Mouse (Mus musculus): ENCODE data around the gene Btbd9. TPM values are rescaled to one million over a fixed set of nuclear protein-coding genes. Genes with fewer than 3 reads are reported as not detected.

The Btbd9 gene
- polyA plus RNA-seq, 1 experiment from 2014 or later, result 52.5 TPM

DNA sequence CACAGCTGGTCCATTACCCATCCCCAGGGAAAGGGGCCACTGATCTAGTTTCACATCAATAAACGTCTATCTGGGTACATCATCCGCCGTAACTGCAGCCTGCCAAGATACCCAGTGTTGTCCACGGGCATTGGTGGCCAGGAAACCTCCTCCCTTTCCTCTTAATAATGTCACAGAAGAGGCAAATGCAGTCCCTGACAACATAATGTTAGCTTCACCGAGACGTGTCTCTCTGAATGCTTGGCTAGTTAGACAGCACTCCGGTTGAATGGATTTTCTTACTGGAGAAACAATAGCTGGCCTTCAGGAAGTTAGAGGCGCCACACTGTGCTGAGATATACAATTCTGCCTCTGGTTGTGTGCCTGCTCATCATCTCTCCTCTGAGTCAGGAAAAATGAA is 280.2 kb downstream of the Btbd9 start:
- Histone ChIP-seq H3K4me1 (ENCODE audit: control insufficient read depth, insufficient read depth, low read length) (peaks cover 21% of the 10 kb centered on the region), H3K4me2 (replicated peaks; ENCODE audit: low read depth, low read length) (no peak overlapping the region), H3K27ac (ENCODE audit: low read depth, low read length) (no peak overlapping the region), H3K4me3 (ENCODE audit: low read length) (no peak overlapping the region), H3K27me3 (ENCODE audit: control insufficient read depth, insufficient read depth, low read length) (no peaks in the 10 kb centered on the region), H3K9ac (ENCODE audit: low read depth, low read length) (no peak overlapping the region), H3K36me3 (ENCODE audit: control insufficient read depth, insufficient read depth, low read length) (no peaks in the 10 kb centered on the region), H3K9me3 (ENCODE audit: control insufficient read depth, low read length) (no peaks in the 10 kb centered on the region)
- ATAC-seq (ENCODE audit: low FRiP score, low TSS enrichment), result no peak
- WGBS, result 39% methylated on average over 8 of the region's 8 CpGs

DNA sequence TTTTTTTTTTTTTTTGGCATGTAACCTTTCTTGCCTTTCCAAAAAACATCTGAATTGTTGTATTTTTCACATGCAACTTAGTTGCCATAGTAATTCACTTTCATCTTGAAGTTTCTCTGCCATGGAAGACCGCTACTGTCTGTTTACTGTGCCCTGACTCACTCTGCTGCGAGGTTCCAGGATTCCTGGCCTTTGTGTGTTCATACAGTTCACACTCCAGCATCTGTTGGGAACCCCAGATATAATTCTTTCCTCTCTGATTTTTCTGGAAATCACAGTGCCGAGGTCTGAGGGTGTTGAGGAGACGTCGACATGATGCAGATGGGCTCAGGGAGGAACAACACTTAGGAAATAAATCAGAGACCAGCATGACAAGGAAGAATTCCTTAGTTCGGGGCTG is 283.6 kb downstream of the Btbd9 start:
- no peak for ATAC-seq (ENCODE audit: low FRiP score, low TSS enrichment)

DNA sequence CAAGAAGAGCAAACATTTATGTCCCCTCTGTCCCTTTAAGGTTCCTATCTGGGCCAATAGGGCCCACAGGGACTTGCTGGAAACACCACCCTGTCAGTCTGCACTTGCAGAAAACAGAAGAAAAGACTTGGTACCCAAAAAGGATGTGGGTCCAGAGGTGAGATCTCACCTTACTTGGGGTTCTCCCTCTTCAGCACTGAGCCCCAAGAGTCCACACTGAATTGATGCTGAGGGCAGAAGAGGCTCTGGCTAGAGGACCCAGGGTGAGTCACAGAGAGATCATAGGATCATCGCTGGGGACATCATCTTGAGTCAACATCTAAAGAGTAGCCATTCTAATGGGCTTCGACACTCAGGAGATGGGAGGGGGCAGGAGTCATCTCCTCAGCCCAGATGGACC is 290.6 kb downstream of the Btbd9 start:
- Histone ChIP-seq H3K4me2 (replicated peaks; ENCODE audit: low read depth, low read length) (no peak overlapping the region), H3K27me3 (ENCODE audit: control insufficient read depth, insufficient read depth, low read length) (no peaks in the 10 kb centered on the region), H3K27ac (ENCODE audit: low read depth, low read length) (no peak overlapping the region), H3K36me3 (ENCODE audit: control insufficient read depth, insufficient read depth, low read length) (no peaks in the 10 kb centered on the region), H3K9ac (ENCODE audit: low read depth, low read length) (no peak overlapping the region), H3K4me1 (ENCODE audit: control insufficient read depth, insufficient read depth, low read length) (peaks cover 4% of the 10 kb centered on the region; the same call in 1 of the 2 replicates), H3K9me3 (ENCODE audit: control insufficient read depth, low read length) (no peaks in the 10 kb centered on the region), H3K4me3 (ENCODE audit: low read length) (no peak overlapping the region)
- ATAC-seq (ENCODE audit: low FRiP score, low TSS enrichment), result no peak
- 98% methylated on average over 2 of the region's 2 CpGs for WGBS

More for the DNA sequence above, 283.6 kb downstream of the Btbd9 start:
- Histone ChIP-seq H3K27me3 (ENCODE audit: control insufficient read depth, insufficient read depth, low read length) (no peaks in the 10 kb centered on the region), H3K4me2 (replicated peaks; ENCODE audit: low read depth, low read length) (no peak overlapping the region), H3K36me3 (ENCODE audit: control insufficient read depth, insufficient read depth, low read length) (no peaks in the 10 kb centered on the region), H3K4me1 (ENCODE audit: control insufficient read depth, insufficient read depth, low read length) (peaks cover 26% of the 10 kb centered on the region), H3K9me3 (ENCODE audit: control insufficient read depth, low read length) (no peaks in the 10 kb centered on the region), H3K27ac (ENCODE audit: low read depth, low read length) (no peak overlapping the region), H3K4me3 (ENCODE audit: low read length) (no peak overlapping the region), H3K9ac (ENCODE audit: low read depth, low read length) (no peak overlapping the region)
- WGBS, result 33% methylated on average over 6 of the region's 6 CpGs

DNA sequence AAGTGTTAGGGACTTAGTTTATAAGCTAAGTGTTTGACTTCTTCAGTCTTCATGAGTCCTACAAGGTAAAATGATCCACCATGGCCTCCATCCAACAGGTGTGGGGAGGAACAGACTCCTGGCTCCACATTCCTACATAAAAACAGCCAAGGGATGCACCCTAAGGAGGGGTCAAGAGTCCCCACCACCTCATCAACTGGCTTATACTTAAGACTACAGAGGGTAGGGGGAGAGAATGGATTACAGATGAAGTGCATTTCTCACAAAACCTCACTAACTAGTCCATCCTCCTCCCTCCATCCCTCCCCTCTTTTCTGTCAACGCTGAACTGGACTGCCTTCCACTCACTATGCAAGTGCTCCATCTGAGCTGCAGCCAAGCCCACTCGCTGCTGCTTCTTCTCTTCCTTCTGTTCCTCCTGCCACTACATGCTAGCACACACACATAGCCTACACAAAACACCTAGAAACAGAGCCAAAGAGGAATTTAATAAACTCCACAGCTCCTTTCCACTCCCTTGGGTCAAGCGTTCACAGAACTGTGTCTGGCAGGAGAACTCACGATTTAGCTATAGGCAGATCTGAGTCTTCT is 292.7 kb downstream of the Btbd9 start:
- no peak for ATAC-seq (ENCODE audit: low FRiP score, low TSS enrichment)
- Histone ChIP-seq H3K27me3 (ENCODE audit: control insufficient read depth, insufficient read depth, low read length) (no peaks in the 10 kb centered on the region), H3K36me3 (ENCODE audit: control insufficient read depth, insufficient read depth, low read length) (no peaks in the 10 kb centered on the region), H3K4me2 (replicated peaks; ENCODE audit: low read depth, low read length) (no peak overlapping the region), H3K27ac (ENCODE audit: low read depth, low read length) (no peak overlapping the region), H3K4me3 (ENCODE audit: low read length) (no peak overlapping the region), H3K9ac (ENCODE audit: low read depth, low read length) (no peak overlapping the region), H3K4me1 (ENCODE audit: control insufficient read depth, insufficient read depth, low read length) (0 out of 2 replicates have a peak, but pooled peaks cover 4% of the 10 kb centered on the region), H3K9me3 (ENCODE audit: control insufficient read depth, low read length) (no peaks in the 10 kb centered on the region)
- 84% methylated on average over 4 of the region's 4 CpGs for WGBS

DNA sequence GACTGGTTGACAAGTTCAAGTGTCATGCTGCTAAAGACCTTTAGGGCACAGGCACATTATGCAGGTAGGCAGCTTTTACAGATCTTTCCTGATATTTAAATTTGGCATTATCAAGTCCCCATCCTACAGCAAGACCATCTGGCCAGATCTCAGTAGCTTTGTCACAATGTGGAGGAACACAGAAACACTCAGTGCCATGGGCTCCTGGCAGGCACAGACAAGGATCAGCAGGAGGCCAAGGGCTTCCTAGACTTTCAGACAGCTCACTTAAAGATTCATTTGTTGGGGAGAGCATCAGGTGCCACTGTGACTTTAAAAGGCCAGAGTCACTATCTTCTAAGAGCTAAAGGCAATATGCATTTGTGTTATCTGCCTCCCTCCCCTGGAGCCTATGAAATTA is 293.3 kb downstream of the Btbd9 start:
- Histone ChIP-seq H3K4me1 (ENCODE audit: control insufficient read depth, insufficient read depth, low read length) (0 out of 2 replicates have a peak, but pooled peaks cover 4% of the 10 kb centered on the region), H3K4me2 (replicated peaks; ENCODE audit: low read depth, low read length) (no peak overlapping the region), H3K27ac (ENCODE audit: low read depth, low read length) (no peak overlapping the region), H3K9me3 (ENCODE audit: control insufficient read depth, low read length) (no peaks in the 10 kb centered on the region), H3K27me3 (ENCODE audit: control insufficient read depth, insufficient read depth, low read length) (no peaks in the 10 kb centered on the region), H3K36me3 (ENCODE audit: control insufficient read depth, insufficient read depth, low read length) (no peaks in the 10 kb centered on the region), H3K4me3 (ENCODE audit: low read length) (no peak overlapping the region), H3K9ac (ENCODE audit: low read depth, low read length) (no peak overlapping the region)
- no peak for ATAC-seq (ENCODE audit: low FRiP score, low TSS enrichment)

DNA sequence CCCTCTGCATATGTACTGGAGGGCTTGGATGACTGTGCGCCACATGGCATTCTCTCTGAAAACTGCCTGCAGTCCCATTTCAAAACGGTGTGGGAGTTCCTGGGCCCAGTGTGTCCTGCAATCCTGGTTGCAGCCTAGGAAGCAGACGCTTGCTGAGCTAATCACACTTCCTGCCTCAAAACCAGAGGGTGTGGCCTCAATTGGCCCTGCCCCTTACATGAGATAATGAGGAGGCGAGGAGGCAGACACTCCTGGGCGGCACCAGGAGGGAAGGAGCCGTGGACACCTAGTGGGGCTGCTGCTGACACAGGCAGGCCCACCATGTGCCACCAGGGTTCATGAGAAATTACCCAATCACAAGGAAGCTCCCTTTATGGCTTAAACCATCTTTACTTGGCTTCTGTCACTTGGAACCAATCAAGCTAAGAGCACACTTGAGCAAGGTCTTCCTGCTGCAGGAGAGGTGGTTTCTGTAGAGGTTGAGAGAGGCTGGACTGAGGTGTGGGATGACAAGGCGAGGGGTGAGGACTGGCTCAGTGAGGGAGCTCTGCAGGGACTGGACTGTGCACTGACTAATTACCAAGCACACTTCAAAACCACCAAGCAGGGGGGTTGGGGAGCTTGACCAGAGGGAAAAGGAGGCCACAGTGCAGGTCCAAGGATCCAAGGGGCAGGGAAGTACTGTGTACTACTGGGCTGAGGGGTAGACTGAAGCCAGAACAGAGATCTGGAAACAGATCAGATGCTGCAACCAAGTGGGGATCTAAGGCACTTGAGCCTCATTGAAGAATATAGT is 295.8 kb downstream of the Btbd9 start:
- no peaks in the 10 kb centered on the region for H3K9me3 ChIP-seq (ENCODE audit: control insufficient read depth, low read length)
- no peak overlapping the region for H3K4me2 ChIP-seq (replicated peaks; ENCODE audit: low read depth, low read length)
- no peak overlapping the region for H3K27ac ChIP-seq (ENCODE audit: low read depth, low read length)
- H3K4me3 ChIP-seq (ENCODE audit: low read length), result no peak overlapping the region
- ATAC-seq (ENCODE audit: low FRiP score, low TSS enrichment), result no peak
- H3K36me3 ChIP-seq (ENCODE audit: control insufficient read depth, insufficient read depth, low read length), result no peaks in the 10 kb centered on the region
- no peaks in the 10 kb centered on the region for H3K27me3 ChIP-seq (ENCODE audit: control insufficient read depth, insufficient read depth, low read length)
- 73% methylated on average over 7 of the region's 7 CpGs for WGBS
- no peaks in the 10 kb centered on the region for H3K4me1 ChIP-seq (ENCODE audit: control insufficient read depth, insufficient read depth, low read length)
- no peak overlapping the region for H3K9ac ChIP-seq (ENCODE audit: low read depth, low read length)

DNA sequence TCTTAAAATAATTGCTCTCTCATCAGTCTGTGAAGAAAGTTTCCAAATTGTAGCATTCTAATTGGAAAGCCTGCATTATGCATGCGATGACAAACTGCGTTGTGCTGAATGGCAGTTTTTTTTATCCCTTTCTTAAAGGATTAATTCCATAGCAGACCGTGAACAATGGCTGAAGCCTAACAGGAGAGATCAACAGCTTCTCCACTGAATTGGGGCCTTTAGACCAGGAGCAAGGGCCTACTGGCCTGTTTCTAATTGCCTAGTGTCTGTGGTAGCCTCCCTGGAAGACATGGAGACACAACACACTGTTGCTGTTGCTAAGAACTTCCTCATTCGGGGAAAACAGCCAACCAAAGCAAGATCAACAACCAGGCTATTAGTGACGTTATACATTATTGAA is 296.6 kb downstream of the Btbd9 start:
- Histone ChIP-seq H3K27ac (ENCODE audit: low read depth, low read length) (no peak overlapping the region), H3K4me3 (ENCODE audit: low read length) (no peak overlapping the region), H3K9me3 (ENCODE audit: control insufficient read depth, low read length) (no peaks in the 10 kb centered on the region), H3K4me2 (replicated peaks; ENCODE audit: low read depth, low read length) (no peak overlapping the region), H3K9ac (ENCODE audit: low read depth, low read length) (no peak overlapping the region), H3K4me1 (ENCODE audit: control insufficient read depth, insufficient read depth, low read length) (no peaks in the 10 kb centered on the region), H3K27me3 (ENCODE audit: control insufficient read depth, insufficient read depth, low read length) (no peaks in the 10 kb centered on the region), H3K36me3 (ENCODE audit: control insufficient read depth, insufficient read depth, low read length) (no peaks in the 10 kb centered on the region)
- no peak for ATAC-seq (ENCODE audit: low FRiP score, low TSS enrichment)
- WGBS, result 80% methylated on average over 5 of the region's 5 CpGs

DNA sequence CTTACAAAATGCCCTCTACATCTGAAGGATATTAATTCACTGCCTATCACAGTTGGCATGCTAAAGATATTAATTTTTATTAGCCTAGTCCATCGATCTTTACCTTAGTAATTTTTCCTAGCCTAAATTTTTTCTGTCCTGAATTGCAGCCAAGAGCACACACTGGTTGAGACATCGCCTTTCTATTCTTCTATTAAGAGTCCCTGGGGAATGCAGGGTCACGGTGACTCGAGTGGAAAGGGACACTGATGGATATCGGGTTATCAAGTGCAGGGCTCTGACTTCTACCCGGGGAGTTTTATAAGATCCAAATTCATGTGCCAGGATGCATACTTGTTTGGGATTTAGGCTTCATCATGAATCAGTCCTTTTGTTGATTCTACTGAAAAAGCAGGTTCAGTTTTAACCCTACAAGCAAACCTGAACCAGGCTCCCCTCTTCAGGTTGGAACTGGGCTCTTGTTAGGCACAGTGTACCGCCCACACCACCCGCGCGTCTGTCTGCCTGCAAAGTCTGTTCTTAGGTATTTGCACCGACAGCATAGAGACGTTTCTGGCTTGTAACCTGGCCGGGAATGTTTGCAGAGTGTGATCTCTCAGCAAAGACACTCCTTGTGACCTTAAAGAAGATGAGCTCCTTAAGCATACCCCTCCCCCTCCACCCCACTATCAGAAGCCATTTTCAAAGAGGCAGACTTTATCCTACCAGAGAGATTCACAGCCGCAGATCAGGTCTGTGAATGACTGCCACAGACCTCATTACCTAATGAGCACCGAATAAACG is 297.5 kb downstream of the Btbd9 start:
- Histone ChIP-seq H3K9ac (ENCODE audit: low read depth, low read length) (no peak overlapping the region), H3K27ac (ENCODE audit: low read depth, low read length) (no peak overlapping the region), H3K4me2 (replicated peaks; ENCODE audit: low read depth, low read length) (no peak overlapping the region), H3K27me3 (ENCODE audit: control insufficient read depth, insufficient read depth, low read length) (no peaks in the 10 kb centered on the region), H3K4me1 (ENCODE audit: control insufficient read depth, insufficient read depth, low read length) (no peaks in the 10 kb centered on the region), H3K4me3 (ENCODE audit: low read length) (no peak overlapping the region), H3K9me3 (ENCODE audit: control insufficient read depth, low read length) (no peaks in the 10 kb centered on the region), H3K36me3 (ENCODE audit: control insufficient read depth, insufficient read depth, low read length) (no peaks in the 10 kb centered on the region)
- no peak for ATAC-seq (ENCODE audit: low FRiP score, low TSS enrichment)
- WGBS, result 30% methylated on average over 16 of the region's 16 CpGs

DNA sequence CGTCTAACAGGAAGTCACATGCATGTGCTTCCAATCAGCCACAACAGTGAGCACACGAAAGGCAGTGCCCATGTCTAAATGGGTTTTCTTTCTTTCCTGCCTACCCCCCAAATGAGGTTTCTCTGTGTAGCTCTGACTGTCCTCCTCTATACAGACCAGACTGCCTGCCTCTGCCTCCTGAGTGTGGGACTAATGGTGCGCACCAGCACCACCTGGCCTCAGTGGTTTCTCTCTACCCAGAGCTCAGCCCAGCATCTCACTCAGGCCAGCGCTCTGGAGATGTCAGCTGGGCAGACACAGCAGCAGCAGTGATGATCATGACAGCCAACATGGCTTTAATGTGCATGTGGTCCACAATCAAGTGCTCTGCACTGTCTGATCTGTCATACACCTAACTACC is 299.8 kb downstream of the Btbd9 start:
- no peaks in the 10 kb centered on the region for H3K36me3 ChIP-seq (ENCODE audit: control insufficient read depth, insufficient read depth, low read length)
- H3K27me3 ChIP-seq (ENCODE audit: control insufficient read depth, insufficient read depth, low read length), result no peaks in the 10 kb centered on the region
- H3K4me3 ChIP-seq (ENCODE audit: low read length), result no peak overlapping the region
- no peaks in the 10 kb centered on the region for H3K4me1 ChIP-seq (ENCODE audit: control insufficient read depth, insufficient read depth, low read length)
- H3K9me3 ChIP-seq (ENCODE audit: control insufficient read depth, low read length), result no peaks in the 10 kb centered on the region
- H3K27ac ChIP-seq (ENCODE audit: low read depth, low read length), result no peak overlapping the region
- H3K4me2 ChIP-seq (replicated peaks; ENCODE audit: low read depth, low read length), result no peak overlapping the region
- H3K9ac ChIP-seq (ENCODE audit: low read depth, low read length), result no peak overlapping the region
- no peak for ATAC-seq (ENCODE audit: low FRiP score, low TSS enrichment)
- 89% methylated on average over 4 of the region's 4 CpGs for WGBS

Measured in kidney, embryonic 14.5 days (tissue).